ENCODE assay signal across 11 mouse cellular contexts in the genomic region with DNA sequence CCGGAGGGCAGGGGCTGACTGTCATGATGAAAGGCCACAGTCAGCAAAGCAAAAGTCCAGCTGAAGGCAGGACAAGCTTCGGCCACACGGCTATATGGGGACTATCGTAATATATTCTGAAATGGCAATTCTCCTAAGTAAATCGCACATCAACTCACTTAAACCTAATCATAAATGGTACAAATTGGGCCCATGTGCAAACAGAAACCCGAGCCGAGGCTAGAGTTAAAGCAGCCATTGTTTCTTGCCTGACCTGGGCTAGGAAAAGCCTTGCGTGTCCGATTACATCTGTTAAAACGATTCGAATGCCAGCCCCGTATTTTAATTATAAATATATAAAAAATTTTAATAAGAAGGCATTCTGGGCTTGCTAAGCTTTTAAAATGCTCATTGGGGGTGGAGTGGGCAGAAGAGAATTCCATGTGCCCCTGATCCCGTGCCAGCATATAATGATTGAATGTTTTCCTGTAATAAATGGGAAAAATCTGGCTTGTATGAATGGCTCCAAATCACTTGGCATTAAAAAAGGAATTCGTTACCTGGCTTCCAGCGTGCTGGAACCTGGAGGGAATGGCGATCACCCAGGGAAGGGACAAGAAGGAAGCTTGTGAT.
DNase-seq lines count a peak whose midpoint lies in the region; ATAC-seq and TF ChIP-seq lines count a peak whose summit lies in the region.
"Had no signal": no experiment of that assay in that cellular context is flagged by ENCODE, and none has a peak within 500 bp of the region (broad histone marks: within the 10 kb centered on the region; RNA-seq: fewer than 3 reads in every experiment).

No protein-coding gene starts in this region.

- H3K4me2 ChIP-seq in forebrain, embryonic 14.5 days (ENCODE audit: low read length): 0 out of 2 replicates have a peak overlapping the region, but pooled peaks have one; percentile 7
- no peak overlapping the region for H3K4me2 ChIP-seq in forebrain, postnatal 0 days (ENCODE audit: low read depth)
- H3K4me2 ChIP-seq in hindbrain, embryonic 12.5 days (replicated peaks): peak overlapping the region; percentile 15; the same call in 1 of the 2 replicates
- peak overlapping the region; percentile 54 for H3K4me2 ChIP-seq in limb, embryonic 13.5 days (replicated peaks)
- H3K4me2 ChIP-seq in liver, postnatal 0 days (ENCODE audit: low read depth, low read length): no peak overlapping the region

- H3K9ac ChIP-seq in forebrain, embryonic 14.5 days (ENCODE audit: low read length): no peak overlapping the region; the same call in 1 of the 2 replicates
- H3K9ac ChIP-seq in forebrain, postnatal 0 days: no peak overlapping the region
- H3K9ac ChIP-seq in hindbrain, embryonic 12.5 days: no peak overlapping the region
- H3K9ac ChIP-seq in limb, embryonic 13.5 days: peak overlapping the region; percentile 43; the same call in 1 of the 2 replicates
- no peak overlapping the region for H3K9ac ChIP-seq in liver, postnatal 0 days (replicated peaks)

- WGBS in forebrain, embryonic 14.5 days: 47% methylated on average over 16 of the region's 16 CpGs
- 48% methylated on average over 16 of the region's 16 CpGs for WGBS in forebrain, postnatal 0 days
- 53% methylated on average over 16 of the region's 16 CpGs for WGBS in hindbrain, embryonic 12.5 days
- 12% methylated on average over 16 of the region's 16 CpGs for WGBS in limb, embryonic 13.5 days
- 82% methylated on average over 16 of the region's 16 CpGs for WGBS in liver, postnatal 0 days (ENCODE audit: insufficient replicate concordance)

- H3K4me3 ChIP-seq in forebrain, embryonic 14.5 days (ENCODE audit: low read depth, low read length): no peak overlapping the region
- H3K4me3 ChIP-seq in forebrain, postnatal 0 days (ENCODE audit: low read depth, low read length): no peak overlapping the region
- H3K4me3 ChIP-seq in hindbrain, embryonic 12.5 days: no peak overlapping the region
- H3K4me3 ChIP-seq in limb, embryonic 13.5 days: no peak overlapping the region
- H3K4me3 ChIP-seq in liver, postnatal 0 days (ENCODE audit: low read depth, low read length): no peak overlapping the region

- DNase-seq in forebrain, embryonic 14.5 days (ENCODE audit: low spot score): no peak
- no peak for DNase-seq in forebrain, postnatal 0 days
- DNase-seq in brain, adult 2 months (ENCODE audit: low read depth, low spot score): peak; percentile 13
- no peak for DNase-seq in liver, postnatal 0 days
- no peak for DNase-seq in gastrocnemius, postnatal 14 days
- no peak for DNase-seq in gastrocnemius, postnatal 4 days (ENCODE audit: low spot score in 2 of 2)
- DNase-seq: cerebellum, postnatal 14 days; heart, postnatal 36 days; right cerebral cortex, postnatal 14 days had no signal

- H3K4me1 ChIP-seq in forebrain, embryonic 14.5 days (ENCODE audit: control insufficient read depth, insufficient read depth, low read length): peaks cover 23% of the 10 kb centered on the region
- H3K4me1 ChIP-seq in forebrain, postnatal 0 days (ENCODE audit: insufficient read depth): peaks cover 3% of the 10 kb centered on the region; the same call in 1 of the 2 replicates
- H3K4me1 ChIP-seq in hindbrain, embryonic 12.5 days: peaks cover 25% of the 10 kb centered on the region
- H3K4me1 ChIP-seq in limb, embryonic 13.5 days: peaks cover 43% of the 10 kb centered on the region
- no peaks in the 10 kb centered on the region for H3K4me1 ChIP-seq in liver, postnatal 0 days (ENCODE audit: insufficient read depth)

- TF ChIP-seq EP300 in liver, postnatal 0 days (IDR thresholded peaks at IDR 0.05; ENCODE audit: low read depth): no peak

- peaks cover 10% of the 10 kb centered on the region; the same call in 1 of the 2 replicates for H3K27me3 ChIP-seq in forebrain, embryonic 14.5 days (replicated peaks; ENCODE audit: control insufficient read depth, insufficient read depth, low read length)
- H3K27me3 ChIP-seq in forebrain, postnatal 0 days (ENCODE audit: insufficient read depth, low read length): 0 out of 2 replicates have a peak, but pooled peaks cover 5% of the 10 kb centered on the region
- no peaks in the 10 kb centered on the region for H3K27me3 ChIP-seq in hindbrain, embryonic 12.5 days
- H3K27me3 ChIP-seq in limb, embryonic 13.5 days: peaks cover 4% of the 10 kb centered on the region; the same call in 1 of the 2 replicates
- H3K27me3 ChIP-seq in liver, postnatal 0 days (ENCODE audit: insufficient read depth, low read length): peaks cover 3% of the 10 kb centered on the region; the same call in 1 of the 2 replicates

- no peaks in the 10 kb centered on the region for H3K9me3 ChIP-seq in forebrain, embryonic 14.5 days (replicated peaks; ENCODE audit: control insufficient read depth, low read length)
- H3K9me3 ChIP-seq in forebrain, postnatal 0 days (ENCODE audit: low read length): no peaks in the 10 kb centered on the region
- H3K9me3 ChIP-seq in hindbrain, embryonic 12.5 days (replicated peaks): no peaks in the 10 kb centered on the region
- no peaks in the 10 kb centered on the region for H3K9me3 ChIP-seq in limb, embryonic 13.5 days
- no peaks in the 10 kb centered on the region for H3K9me3 ChIP-seq in liver, postnatal 0 days (ENCODE audit: low read length)

- H3K36me3 ChIP-seq in forebrain, embryonic 14.5 days (ENCODE audit: control insufficient read depth, insufficient read depth, low read length): no peaks in the 10 kb centered on the region
- H3K36me3 ChIP-seq in forebrain, postnatal 0 days (ENCODE audit: insufficient read depth): no peaks in the 10 kb centered on the region
- no peaks in the 10 kb centered on the region for H3K36me3 ChIP-seq in hindbrain, embryonic 12.5 days
- no peaks in the 10 kb centered on the region for H3K36me3 ChIP-seq in limb, embryonic 13.5 days
- H3K36me3 ChIP-seq in liver, postnatal 0 days (replicated peaks; ENCODE audit: insufficient read depth, low read length): no peaks in the 10 kb centered on the region

- TF ChIP-seq CTCF in forebrain, postnatal 0 days (IDR thresholded peaks at IDR 0.05; ENCODE audit: low read depth): no peak
- no peak for TF ChIP-seq CTCF in liver, postnatal 0 days (IDR thresholded peaks at IDR 0.05; ENCODE audit: low read depth)

- ATAC-seq in forebrain, embryonic 14.5 days: no peak
- no peak for ATAC-seq in forebrain, postnatal 0 days
- ATAC-seq in hindbrain, embryonic 12.5 days (ENCODE audit: low FRiP score): no peak
- 0 out of 2 replicates have a peak, but pooled peaks have one; percentile 41 for ATAC-seq in limb, embryonic 13.5 days (ENCODE audit: low FRiP score, low read depth)
- ATAC-seq in liver, postnatal 0 days: no peak

- intact Hi-C loops in gastrocnemius, postnatal 14 days (cut with DNase I; ENCODE audit: low total_unique reads): no loop called here

- H3K27ac ChIP-seq in forebrain, embryonic 14.5 days (ENCODE audit: low read depth, low read length): no peak overlapping the region
- no peak overlapping the region for H3K27ac ChIP-seq in forebrain, postnatal 0 days (ENCODE audit: low read depth, low read length)
- H3K27ac ChIP-seq in hindbrain, embryonic 12.5 days: peak overlapping the region; percentile 73
- peak overlapping the region; percentile 95 for H3K27ac ChIP-seq in limb, embryonic 13.5 days
- H3K27ac ChIP-seq in liver, postnatal 0 days (ENCODE audit: low read depth): no peak overlapping the region

Comparison
In these comparisons a context has a peak if more than half of its experiments do, and no peak if none do; other contexts are left out.
1. H3K4me2 ChIP-seq: peak in forebrain, embryonic 14.5 days (single experiment), hindbrain, embryonic 12.5 days (single experiment) and limb, embryonic 13.5 days (single experiment); none in forebrain, postnatal 0 days (single experiment) and liver, postnatal 0 days (single experiment).
2. H3K27ac ChIP-seq: peak in hindbrain, embryonic 12.5 days (single experiment) and limb, embryonic 13.5 days (single experiment); none in forebrain, embryonic 14.5 days (single experiment), forebrain, postnatal 0 days (single experiment) and liver, postnatal 0 days (single experiment).